Mouse (Mus musculus): ENCODE measurements around the gene Snx20. TPM values are rescaled to one million over a fixed set of nuclear protein-coding genes. Genes with fewer than 3 reads are reported as not detected.

The Snx20 gene
- polyA plus RNA-seq, 1 experiment from 2014 or later, result 6.5 TPM

DNA sequence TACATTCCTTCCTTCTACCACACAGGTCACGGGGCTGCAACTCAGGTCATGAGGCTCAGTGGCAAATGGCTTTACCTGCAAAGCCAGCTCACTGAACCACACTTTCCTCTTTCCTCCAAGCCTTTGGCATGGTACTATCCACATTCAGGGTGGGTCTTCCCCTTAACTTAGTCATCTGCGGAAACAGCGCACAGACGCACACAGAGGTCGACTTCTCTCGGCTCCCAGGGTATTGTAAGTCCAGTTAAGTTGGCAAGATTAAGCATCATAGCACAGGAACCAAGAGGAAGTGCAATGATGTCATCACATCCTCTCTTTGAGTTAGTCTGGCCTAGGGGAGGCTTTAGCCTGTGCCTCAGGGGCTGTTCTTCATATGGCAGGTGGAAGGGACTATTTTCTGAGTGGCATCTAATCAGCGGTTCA lies 2.6 kb downstream of the Snx20 start:
- peaks cover 10% of the 10 kb centered on the region; the same call in 1 of the 2 replicates for H3K4me1 ChIP-seq (ENCODE audit: insufficient read depth, low read depth, low read length)
- no peaks in the 10 kb centered on the region for H3K36me3 ChIP-seq (ENCODE audit: insufficient read depth, low read length)
- WGBS, result 50% methylated on average over 7 of the region's 7 CpGs
- no peak overlapping the region for H3K4me2 ChIP-seq (replicated peaks; ENCODE audit: low read depth, low read length)
- DNase-seq (ENCODE audit: low spot score), result peak; percentile 82
- H3K27ac ChIP-seq (ENCODE audit: low read length), result peak overlapping the region; percentile 44; the same call in 1 of the 2 replicates
- TF ChIP-seq EP300 (IDR thresholded peaks at IDR 0.05), result peak; percentile 83
- no peak for TF ChIP-seq CTCF (IDR thresholded peaks at IDR 0.05)
- H3K27me3 ChIP-seq (replicated peaks; ENCODE audit: insufficient read depth, low read length), result no peaks in the 10 kb centered on the region
- H3K9me3 ChIP-seq (ENCODE audit: low read length), result no peaks in the 10 kb centered on the region
- peak; percentile 80 for ATAC-seq
- no peak overlapping the region for H3K4me3 ChIP-seq (ENCODE audit: low read depth, low read length)
- H3K9ac ChIP-seq (replicated peaks; ENCODE audit: low read depth), result no peak overlapping the region

DNA sequence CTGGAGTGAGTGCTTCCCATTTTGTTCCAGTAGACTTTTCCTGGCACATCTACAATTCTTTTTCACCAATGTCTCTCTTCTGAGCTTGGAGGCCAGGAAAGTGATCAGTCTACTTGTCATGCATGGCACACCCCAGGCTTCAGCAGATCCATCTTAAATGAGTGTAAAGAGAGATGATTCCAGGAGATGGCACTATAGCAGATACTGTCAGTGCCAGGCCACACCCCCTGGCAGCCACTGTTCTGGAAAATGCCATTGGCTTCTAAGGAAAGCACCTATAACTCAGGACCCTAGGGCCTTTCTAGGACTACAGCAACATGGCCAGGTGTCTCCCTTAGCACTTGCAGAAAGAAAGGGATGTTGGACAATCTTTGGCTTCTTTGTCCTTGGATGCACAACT lies 4.8 kb downstream of the Snx20 start:
- ATAC-seq, result no peak
- H3K9ac ChIP-seq (replicated peaks; ENCODE audit: low read depth), result no peak overlapping the region
- no peak overlapping the region for H3K4me2 ChIP-seq (replicated peaks; ENCODE audit: low read depth, low read length)
- H3K4me1 ChIP-seq (ENCODE audit: insufficient read depth, low read depth, low read length), result peaks cover 13% of the 10 kb centered on the region; the same call in 1 of the 2 replicates
- no peak for TF ChIP-seq EP300 (IDR thresholded peaks at IDR 0.05)
- peak; percentile 53 for TF ChIP-seq CTCF (IDR thresholded peaks at IDR 0.05)
- no peaks in the 10 kb centered on the region for H3K36me3 ChIP-seq (ENCODE audit: insufficient read depth, low read length)
- no peaks in the 10 kb centered on the region for H3K9me3 ChIP-seq (ENCODE audit: low read length)
- DNase-seq (ENCODE audit: low spot score), result peak; percentile 64
- H3K4me3 ChIP-seq (ENCODE audit: low read depth, low read length), result no peak overlapping the region
- H3K27ac ChIP-seq (ENCODE audit: low read length), result no peak overlapping the region
- H3K27me3 ChIP-seq (replicated peaks; ENCODE audit: insufficient read depth, low read length), result no peaks in the 10 kb centered on the region; the same call in 1 of the 2 replicates

DNA sequence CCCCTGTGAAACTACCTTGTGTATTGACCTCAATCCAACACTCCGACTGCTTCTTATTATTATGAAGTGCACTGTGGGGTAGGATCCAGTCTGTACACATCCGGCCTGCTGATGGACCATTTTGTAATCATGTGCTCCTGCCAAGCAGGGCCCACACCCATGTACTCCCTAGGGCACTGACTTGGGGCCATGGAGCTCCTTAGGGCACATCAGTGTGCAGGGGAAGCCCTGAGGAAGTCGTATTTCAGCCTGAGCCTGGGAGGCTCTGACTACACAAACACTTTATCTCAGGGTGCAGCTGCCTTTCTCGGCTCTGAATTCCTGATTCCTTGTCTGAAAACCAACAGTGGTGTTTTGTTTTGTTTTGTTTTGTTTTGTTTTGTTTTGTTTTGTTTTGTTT lies 5.7 kb downstream of the Snx20 start:
- H3K9me3 ChIP-seq (ENCODE audit: low read length), result no peaks in the 10 kb centered on the region
- no peak overlapping the region for H3K9ac ChIP-seq (replicated peaks; ENCODE audit: low read depth)
- H3K36me3 ChIP-seq (ENCODE audit: insufficient read depth, low read length), result no peaks in the 10 kb centered on the region
- no peak overlapping the region for H3K27ac ChIP-seq (ENCODE audit: low read length)
- DNase-seq (ENCODE audit: low spot score) (no peak), ATAC-seq (peak; percentile 21; the same call in 1 of the 2 replicates)
- peaks cover 8% of the 10 kb centered on the region; the same call in 1 of the 2 replicates for H3K4me1 ChIP-seq (ENCODE audit: insufficient read depth, low read depth, low read length)
- H3K4me2 ChIP-seq (replicated peaks; ENCODE audit: low read depth, low read length), result no peak overlapping the region
- no peak overlapping the region for H3K4me3 ChIP-seq (ENCODE audit: low read depth, low read length)
- TF ChIP-seq EP300 (IDR thresholded peaks at IDR 0.05) (no peak), CTCF (IDR thresholded peaks at IDR 0.05) (no peak)
- WGBS, result 62% methylated on average over 4 of the region's 4 CpGs
- no peaks in the 10 kb centered on the region; the same call in 1 of the 2 replicates for H3K27me3 ChIP-seq (replicated peaks; ENCODE audit: insufficient read depth, low read length)

DNA sequence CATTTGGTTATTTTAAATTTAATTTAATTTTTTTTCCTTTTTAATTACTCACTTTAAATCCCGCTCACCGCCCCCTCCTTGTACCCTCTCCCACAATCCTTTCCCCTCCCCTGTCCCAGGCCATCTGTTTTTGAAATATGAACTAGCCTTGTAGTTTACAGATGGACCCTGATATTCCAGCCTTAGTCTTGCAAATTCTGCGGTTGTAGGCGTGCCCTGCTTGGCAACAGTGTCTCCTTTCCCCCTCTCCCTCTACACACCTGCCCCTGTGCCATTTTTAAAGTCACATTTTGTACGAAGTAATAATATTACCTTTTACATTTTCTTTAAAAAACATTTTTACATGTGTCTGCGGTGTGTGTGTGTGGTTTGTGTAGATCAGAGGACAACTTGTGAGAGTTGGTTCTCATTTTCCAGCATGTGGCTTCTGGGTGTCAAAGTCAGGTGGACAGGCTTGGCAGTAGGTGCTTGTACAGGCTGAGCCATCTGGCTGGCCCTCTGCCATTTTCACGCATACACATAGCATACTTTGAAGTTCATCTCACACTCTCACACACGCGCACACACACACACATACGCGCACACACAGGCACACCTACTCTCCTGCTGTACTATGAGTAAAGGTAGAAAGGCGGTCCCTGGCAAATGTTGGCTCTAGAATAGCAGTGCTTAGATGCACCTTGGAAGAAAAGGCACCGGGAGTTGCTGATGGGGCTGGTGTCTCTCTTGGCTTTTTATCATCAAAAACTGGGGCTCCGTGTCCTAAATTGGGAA lies 7.7 kb downstream of the Snx20 start:
- 60% methylated on average over 14 of the region's 14 CpGs for WGBS
- TF ChIP-seq EP300 (IDR thresholded peaks at IDR 0.05) (no peak), CTCF (IDR thresholded peaks at IDR 0.05) (no peak)
- Histone ChIP-seq H3K4me2 (replicated peaks; ENCODE audit: low read depth, low read length) (peak overlapping the region; percentile 73), H3K4me1 (ENCODE audit: insufficient read depth, low read depth, low read length) (peaks cover 4% of the 10 kb centered on the region; the same call in 1 of the 2 replicates), H3K27me3 (replicated peaks; ENCODE audit: insufficient read depth, low read length) (no peaks in the 10 kb centered on the region; the same call in 1 of the 2 replicates), H3K4me3 (ENCODE audit: low read depth, low read length) (peak overlapping the region; percentile 37), H3K9ac (replicated peaks; ENCODE audit: low read depth) (0 out of 2 replicates have a peak overlapping the region, but pooled peaks have one; percentile 32), H3K27ac (ENCODE audit: low read length) (no peak overlapping the region), H3K36me3 (ENCODE audit: insufficient read depth, low read length) (no peaks in the 10 kb centered on the region), H3K9me3 (ENCODE audit: low read length) (no peaks in the 10 kb centered on the region)
- DNase-seq (ENCODE audit: low spot score) (no peak), ATAC-seq (no peak)

DNA sequence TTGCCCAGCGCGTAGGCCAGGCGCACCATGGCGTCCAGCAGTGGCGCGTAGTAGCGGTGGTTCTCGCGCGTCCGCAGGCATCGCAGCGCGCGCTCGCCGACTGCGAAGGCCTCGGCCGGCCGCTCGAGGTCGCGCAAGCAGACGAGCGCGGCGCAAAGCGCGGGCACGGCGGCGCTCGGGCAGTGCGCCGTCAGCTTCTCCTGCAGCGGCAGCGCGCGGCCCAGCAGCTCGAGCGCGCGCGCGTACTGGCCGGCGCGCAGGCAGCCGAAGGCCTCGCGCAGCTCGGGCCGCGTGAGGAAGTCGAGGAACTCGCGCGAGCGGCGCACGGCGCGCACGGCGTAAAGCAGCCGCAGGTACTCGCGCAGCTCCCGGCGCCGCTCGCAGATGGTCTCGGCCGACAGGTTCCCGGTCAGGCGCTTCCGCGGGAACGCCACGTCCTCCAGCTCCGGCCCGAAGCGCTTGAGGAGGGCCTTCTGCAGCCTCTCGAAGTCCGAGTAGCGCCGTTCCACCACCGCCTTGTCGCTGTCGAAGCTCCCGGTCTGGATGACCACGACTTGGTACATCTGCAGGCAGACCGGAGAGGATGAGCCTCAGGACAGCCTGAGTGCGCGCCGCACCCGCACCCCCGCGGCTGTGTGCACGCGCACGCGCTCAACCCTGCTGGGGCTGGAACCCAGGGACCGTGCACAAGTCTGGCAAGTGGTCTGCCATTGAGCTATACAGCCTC lies 8.5 kb downstream of the Snx20 start:
- peak; percentile 91 for ATAC-seq
- TF ChIP-seq EP300 (IDR thresholded peaks at IDR 0.05) (no peak), CTCF (IDR thresholded peaks at IDR 0.05) (peak; percentile 36)
- peak; percentile 91 for DNase-seq (ENCODE audit: low spot score)
- WGBS, result under 1% methylated on average over 71 of the region's 105 CpGs
- H3K4me2 ChIP-seq (replicated peaks; ENCODE audit: low read depth, low read length), result peak overlapping the region; percentile 73
- H3K9ac ChIP-seq (replicated peaks; ENCODE audit: low read depth), result 0 out of 2 replicates have a peak overlapping the region, but pooled peaks have one; percentile 32
- no peaks in the 10 kb centered on the region for H3K36me3 ChIP-seq (ENCODE audit: insufficient read depth, low read length)
- H3K4me1 ChIP-seq (ENCODE audit: insufficient read depth, low read depth, low read length), result peaks cover 4% of the 10 kb centered on the region; the same call in 1 of the 2 replicates
- H3K27me3 ChIP-seq (replicated peaks; ENCODE audit: insufficient read depth, low read length), result no peaks in the 10 kb centered on the region; the same call in 1 of the 2 replicates
- H3K27ac ChIP-seq (ENCODE audit: low read length), result no peak overlapping the region
- peak overlapping the region; percentile 37 for H3K4me3 ChIP-seq (ENCODE audit: low read depth, low read length)
- no peaks in the 10 kb centered on the region for H3K9me3 ChIP-seq (ENCODE audit: low read length)

DNA sequence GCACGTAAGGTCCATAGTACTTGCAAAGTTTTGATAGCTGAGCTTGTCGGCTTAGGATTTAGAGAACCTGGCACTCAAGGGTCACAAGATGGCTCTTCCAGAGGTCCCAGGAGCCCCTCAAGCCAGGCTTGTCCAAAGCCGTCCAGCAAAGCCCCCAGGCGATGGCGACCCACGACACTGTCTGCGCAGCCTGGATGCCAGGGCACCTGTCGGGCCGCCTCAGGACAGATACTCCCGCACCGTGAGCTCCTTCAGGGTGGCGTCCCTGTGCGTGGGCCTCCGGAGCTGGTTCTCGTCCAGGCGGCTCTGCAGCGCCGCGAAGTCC lies 9.0 kb downstream of the Snx20 start:
- Histone ChIP-seq H3K4me2 (replicated peaks; ENCODE audit: low read depth, low read length) (peak overlapping the region; percentile 73), H3K4me3 (ENCODE audit: low read depth, low read length) (peak overlapping the region; percentile 37), H3K36me3 (ENCODE audit: insufficient read depth, low read length) (no peaks in the 10 kb centered on the region), H3K27me3 (replicated peaks; ENCODE audit: insufficient read depth, low read length) (no peaks in the 10 kb centered on the region; the same call in 1 of the 2 replicates), H3K9me3 (ENCODE audit: low read length) (no peaks in the 10 kb centered on the region), H3K4me1 (ENCODE audit: insufficient read depth, low read depth, low read length) (peaks cover 4% of the 10 kb centered on the region; the same call in 1 of the 2 replicates), H3K9ac (replicated peaks; ENCODE audit: low read depth) (no peak overlapping the region), H3K27ac (ENCODE audit: low read length) (no peak overlapping the region)
- DNase-seq (ENCODE audit: low spot score), result no peak
- no peak for ATAC-seq
- 21% methylated on average over 14 of the region's 19 CpGs for WGBS
- TF ChIP-seq CTCF (IDR thresholded peaks at IDR 0.05) (no peak), EP300 (IDR thresholded peaks at IDR 0.05) (no peak)

Data from lung, postnatal 0 days (tissue).